Comparison of ENCODE assay signal across 8 mouse cellular contexts in genomic region chr3:30792737-30793402, GRCm38 (mm10). TPM values are rescaled to one million over a fixed set of nuclear protein-coding genes. Genes with fewer than 3 reads are reported as not detected.
A peak's percentile ranks its signal among the peaks of the same experiment; 100 is the strongest.
DNase-seq lines count a peak whose midpoint lies in the region; ATAC-seq lines count a peak whose summit lies in the region.

Gene Sec62 (plus strand): TSS chr3:30792875.

- peak within 1 kb of the TSS; percentile 100 for H3K4me3 ChIP-seq in hindbrain, embryonic 15.5 days

- no peaks in the 10 kb centered on the region for H3K36me3 ChIP-seq in hindbrain, embryonic 15.5 days

- H3K4me1 ChIP-seq in hindbrain, embryonic 15.5 days (replicated peaks) = peaks cover 21% of the 10 kb centered on the region

- peak; percentile 98 for ATAC-seq in hindbrain, embryonic 15.5 days (ENCODE audit: low FRiP score, low read depth)

- H3K9ac ChIP-seq in hindbrain, embryonic 15.5 days = peak within 1 kb of the TSS; percentile 100

- under 1% methylated on average over 51 of the region's 62 CpGs for WGBS in hindbrain, embryonic 15.5 days

- peak within 1 kb of the TSS; percentile 61 for H3K4me2 ChIP-seq in hindbrain, embryonic 15.5 days

- H3K27me3 ChIP-seq in hindbrain, embryonic 15.5 days = 0 out of 2 replicates have a peak, but pooled peaks cover 2% of the 10 kb centered on the region

- peak; percentile 93 for DNase-seq in R1 (ENCODE audit: low read depth, low spot score)
- DNase-seq in cerebellum, postnatal 25 days = peak; percentile 96 to 97
- DNase-seq in frontal cortex, postnatal 36 days (ENCODE audit: low spot score in 2 of 2) = peak; percentile 94
- DNase-seq in left cerebral cortex, adult 11 months (ENCODE audit: low spot score) = peak; percentile 89
- DNase-seq in lung, postnatal 4 days = peak; percentile 94 to 95
- peak; percentile 87 for DNase-seq in retina, postnatal 7 days (ENCODE audit: low read depth, low spot score)
- peak; percentile 98 for DNase-seq in urinary bladder, adult 2 months (ENCODE audit: low spot score)

- H3K9me3 ChIP-seq in hindbrain, embryonic 15.5 days = no peaks in the 10 kb centered on the region

- peak within 1 kb of the TSS; percentile 97 for H3K27ac ChIP-seq in hindbrain, embryonic 15.5 days (replicated peaks)

RNA-seq across cellular contexts. Expression of gene Sec62, which starts in this region (rescaled TPM):
- polyA plus RNA-seq in hindbrain, embryonic 15.5 days (2015; fragmentation: Nextera tagmentation; extraction: Ambion mirVana) = 85.8 and 91.9 TPM in 2 replicates
- 70.3 and 73.2 TPM in 2 replicates for polyA plus RNA-seq in urinary bladder, adult 2 months (2012; rRNA removed)

Comparison
In these comparisons a context has a peak if more than half of its experiments do, and no peak if none do; other contexts are left out.
1. Peak in every context shown above with its lines: DNase-seq, ATAC-seq, H3K4me3 ChIP-seq and H3K27ac ChIP-seq.